Mouse (Mus musculus) forebrain, embryonic 11.5 days (tissue): ENCODE measurements around the gene Acd. TPM values are rescaled to one million over a fixed set of nuclear protein-coding genes. Genes with fewer than 3 reads are reported as not detected.

Experiments used
- ATAC-seq: fragments of 200-750 bp; cut with Nextera tagmentation; replicated peaks from 2 replicates; pipeline ENCODE4 v1.8.0; 2017; ENCODE audit warnings: moderate TSS enrichment; ENCODE audit not compliant: low FRiP score
- DNase-seq: peaks from one replicate; pipeline ENCODE4 v3.0.0-alpha.2; 2017; ENCODE audit warnings: low spot score
- H3K27ac ChIP-seq: fragments of 300-500 bp; sonication (generic); 2 replicates; pipeline ENCODE4 v1.5.1; 2014; ENCODE audit warnings: low read depth, low read length
- H3K27me3 ChIP-seq: fragments of 300-500 bp; sonication (generic); 2 replicates; pipeline ENCODE4 v1.6.1; 2014; ENCODE audit warnings: mild to moderate bottlenecking, low read length, mixed read lengths; ENCODE audit not compliant: control insufficient read depth, insufficient read depth
- H3K36me3 ChIP-seq: fragments of 300-500 bp; sonication (generic); 2 replicates; pipeline ENCODE4 v1.6.1; 2014; ENCODE audit warnings: mild to moderate bottlenecking, low read length, moderate library complexity, mixed read lengths; ENCODE audit not compliant: control insufficient read depth, insufficient read depth
- H3K4me1 ChIP-seq: fragments of 300-500 bp; sonication (generic); replicated peaks from 2 replicates; pipeline ENCODE4 v1.6.1; 2014; ENCODE audit warnings: low read length, mixed read lengths; ENCODE audit not compliant: control insufficient read depth, insufficient read depth
- H3K4me2 ChIP-seq: fragments of 300-500 bp; sonication (generic); 2 replicates; pipeline ENCODE4 v1.6.1; 2014; ENCODE audit warnings: low read depth, mild to moderate bottlenecking, low read length, moderate library complexity, mixed read lengths; ENCODE audit not compliant: severe bottlenecking
- H3K4me3 ChIP-seq: fragments of 300-500 bp; sonication (generic); 2 replicates; pipeline ENCODE4 v1.5.1; 2014; ENCODE audit warnings: low read depth, low read length
- H3K9ac ChIP-seq: fragments of 300-500 bp; sonication (generic); 2 replicates; pipeline ENCODE4 v1.6.1; 2014; ENCODE audit warnings: low read length
- H3K9me3 ChIP-seq: fragments of 300-500 bp; sonication (generic); 2 replicates; pipeline ENCODE4 v1.6.1; 2016; ENCODE audit warnings: low read length, mixed read lengths; ENCODE audit not compliant: control insufficient read depth
- WGBS: fragments of 180-500 bp; shearing (Covaris S2); extraction: QIAGEN DNeasy Blood & Tissue Kit; methylation state at CpG from one replicate; pipeline ENCODE4 v1.1.7; 2014; 5-methylcytosine and 5-hydroxymethylcytosine counted together
- polyA plus RNA-seq: library from polyadenylated mRNA; unstranded; fragments of >200 nt; fragmentation: Nextera tagmentation; extraction: Ambion mirVana; gene quantifications from 2 replicates; pipeline ENCODE4 v1.2.1, GENCODE M21; 2014

Gene Acd
- polyA plus RNA-seq, 1 experiment from 2014 or later = 76.9 TPM

DNA sequence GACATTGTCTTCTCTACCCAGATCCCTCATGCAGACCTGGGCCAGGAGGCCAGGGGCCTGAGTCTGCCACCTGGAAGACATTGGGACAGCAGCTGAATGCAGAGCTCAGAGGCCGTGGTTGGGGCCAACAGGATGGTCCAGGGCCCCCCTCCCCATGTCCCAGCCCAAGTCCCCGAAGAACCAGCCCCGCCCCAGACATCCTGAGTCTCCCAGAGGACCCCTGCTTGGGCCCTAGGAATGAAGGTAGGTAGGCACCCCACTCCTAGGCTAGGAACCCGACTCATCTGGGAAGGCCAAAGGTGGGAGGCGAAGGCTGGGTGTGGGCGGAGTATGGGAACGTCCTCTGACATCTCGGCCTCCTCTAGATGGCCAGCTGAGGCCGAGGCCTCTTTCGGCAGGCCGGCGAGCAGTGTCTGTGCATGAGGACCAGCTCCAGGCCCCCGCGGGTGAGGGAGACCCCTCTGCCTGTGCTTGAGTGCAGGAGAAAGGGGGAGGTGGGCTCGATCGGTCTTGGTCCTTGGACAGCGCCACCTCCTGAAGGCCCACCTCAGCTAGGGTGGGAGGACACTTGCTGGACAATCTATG, 3.6 kb downstream of the Acd start:
- no peak overlapping the region for H3K4me2 ChIP-seq
- no peak for DNase-seq
- no peak overlapping the region for H3K9ac ChIP-seq
- H3K9me3 ChIP-seq = peaks cover 4% of the 10 kb centered on the region; the same call in 1 of the 2 replicates
- H3K27ac ChIP-seq = no peak overlapping the region
- no peaks in the 10 kb centered on the region; the same call in 1 of the 2 replicates for H3K36me3 ChIP-seq
- H3K4me1 ChIP-seq = peaks cover 7% of the 10 kb centered on the region
- H3K4me3 ChIP-seq = no peak overlapping the region
- no peak for ATAC-seq
- H3K27me3 ChIP-seq = no peaks in the 10 kb centered on the region; the same call in 1 of the 2 replicates
- WGBS = 90% methylated on average over 17 of the region's 17 CpGs

DNA sequence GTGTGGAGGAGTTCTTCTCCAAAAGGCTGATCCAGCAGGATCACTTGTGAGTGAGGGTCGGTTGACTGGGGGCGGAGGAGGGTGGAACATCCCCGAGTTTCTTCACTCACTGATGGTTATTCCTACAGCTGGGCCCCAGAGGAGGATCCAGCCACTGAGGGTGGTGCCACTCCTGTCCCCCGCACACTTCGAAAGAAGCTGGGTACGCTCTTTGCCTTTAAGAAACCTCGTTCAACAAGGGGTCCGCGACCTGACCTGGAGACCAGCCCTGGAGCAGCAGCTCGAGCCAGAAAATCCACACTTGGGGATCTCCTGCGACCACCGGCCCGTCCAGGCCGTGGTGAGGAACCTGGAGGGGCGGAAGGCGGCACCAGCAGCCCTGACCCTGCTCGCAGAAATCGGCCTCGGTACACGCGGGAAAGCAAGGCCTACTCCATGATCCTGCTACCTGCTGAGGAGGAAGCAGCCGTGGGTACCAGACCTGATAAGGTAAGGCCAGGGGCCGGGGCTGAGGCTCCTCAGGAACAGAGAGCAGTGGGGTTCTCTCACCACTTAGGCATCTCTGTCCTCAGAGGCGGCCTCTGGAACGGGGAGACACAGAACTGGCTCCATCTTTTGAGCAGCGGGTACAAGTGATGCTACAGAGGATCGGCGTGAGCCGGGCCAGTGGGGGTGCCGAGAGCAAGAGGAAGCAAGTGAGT, 5.7 kb downstream of the Acd start:
- Histone ChIP-seq H3K36me3 (no peaks in the 10 kb centered on the region; the same call in 1 of the 2 replicates), H3K4me3 (no peak overlapping the region), H3K9me3 (peaks cover 4% of the 10 kb centered on the region; the same call in 1 of the 2 replicates), H3K9ac (no peak overlapping the region), H3K27me3 (no peaks in the 10 kb centered on the region; the same call in 1 of the 2 replicates), H3K4me1 (peaks cover 3% of the 10 kb centered on the region; the same call in 1 of the 2 replicates), H3K27ac (no peak overlapping the region), H3K4me2 (no peak overlapping the region; the same call in 1 of the 2 replicates)
- DNase-seq (peak; percentile 52), ATAC-seq (no peak)
- 86% methylated on average over 30 of the region's 30 CpGs for WGBS

GRCm38 (mm10) chr8:105694051-105694799, 6.7 kb downstream of the Acd start:
- no peaks in the 10 kb centered on the region; the same call in 1 of the 2 replicates for H3K4me1 ChIP-seq
- ATAC-seq = peak; percentile 39
- H3K4me3 ChIP-seq = peak overlapping the region; percentile 41
- H3K27me3 ChIP-seq = no peaks in the 10 kb centered on the region; the same call in 1 of the 2 replicates
- peak; percentile 70 for DNase-seq
- H3K9ac ChIP-seq = peak overlapping the region; percentile 58
- H3K36me3 ChIP-seq = no peaks in the 10 kb centered on the region; the same call in 1 of the 2 replicates
- H3K4me2 ChIP-seq = peak overlapping the region; percentile 81
- 6% methylated on average over 40 of the region's 40 CpGs for WGBS
- no peak overlapping the region for H3K27ac ChIP-seq
- H3K9me3 ChIP-seq = peaks cover 4% of the 10 kb centered on the region; the same call in 1 of the 2 replicates

GRCm38 (mm10) chr8:105693648-105694047, 7.3 kb downstream of the Acd start:
- Histone ChIP-seq H3K4me3 (peak overlapping the region; percentile 41), H3K36me3 (no peaks in the 10 kb centered on the region; the same call in 1 of the 2 replicates), H3K27ac (no peak overlapping the region), H3K4me2 (peak overlapping the region; percentile 81), H3K9ac (peak overlapping the region; percentile 58), H3K27me3 (no peaks in the 10 kb centered on the region; the same call in 1 of the 2 replicates), H3K4me1 (no peaks in the 10 kb centered on the region; the same call in 1 of the 2 replicates), H3K9me3 (peaks cover 4% of the 10 kb centered on the region; the same call in 1 of the 2 replicates)
- ATAC-seq (peak; percentile 49), DNase-seq (peak; percentile 84)
- WGBS = 3% methylated on average over 27 of the region's 30 CpGs

- H3K27ac ChIP-seq = no peak overlapping the region
- DNase-seq (peak; percentile 47), ATAC-seq (no peak)
- 96% methylated on average over 11 of the region's 11 CpGs for WGBS
- H3K4me2 ChIP-seq = no peak overlapping the region
- H3K27me3 ChIP-seq = no peaks in the 10 kb centered on the region; the same call in 1 of the 2 replicates
- peaks cover 4% of the 10 kb centered on the region; the same call in 1 of the 2 replicates for H3K9me3 ChIP-seq
- no peaks in the 10 kb centered on the region; the same call in 1 of the 2 replicates for H3K36me3 ChIP-seq
- H3K4me3 ChIP-seq = no peak overlapping the region
- H3K9ac ChIP-seq = no peak overlapping the region
- no peaks in the 10 kb centered on the region; the same call in 1 of the 2 replicates for H3K4me1 ChIP-seq
These were observed 8.3 kb downstream of the Acd start for GRCm38 (mm10) chr8:105692449-105693182.

- H3K4me1 ChIP-seq = no peaks in the 10 kb centered on the region; the same call in 1 of the 2 replicates
- H3K4me3 ChIP-seq = no peak overlapping the region
- H3K36me3 ChIP-seq = no peaks in the 10 kb centered on the region
- ATAC-seq (no peak), DNase-seq (peak; percentile 36)
- H3K4me2 ChIP-seq = no peak overlapping the region
- 88% methylated on average over 14 of the region's 14 CpGs for WGBS
- H3K27ac ChIP-seq = no peak overlapping the region
- H3K9ac ChIP-seq = no peak overlapping the region
- no peaks in the 10 kb centered on the region; the same call in 1 of the 2 replicates for H3K27me3 ChIP-seq
- H3K9me3 ChIP-seq = peaks cover 4% of the 10 kb centered on the region; the same call in 1 of the 2 replicates
These were observed 9.9 kb downstream of the Acd start for GRCm38 (mm10) chr8:105690978-105691377.

GRCm38 (mm10) chr8:105689983-105690360, 10.9 kb downstream of the Acd start:
- WGBS = 85% methylated on average over 9 of the region's 9 CpGs

More at GRCm38 (mm10) chr8:105689983-105690360, 10.9 kb downstream of the Acd start:
- no peaks in the 10 kb centered on the region; the same call in 1 of the 2 replicates for H3K4me1 ChIP-seq
- no peaks in the 10 kb centered on the region for H3K36me3 ChIP-seq
- no peak overlapping the region for H3K4me2 ChIP-seq
- H3K9ac ChIP-seq = no peak overlapping the region
- H3K9me3 ChIP-seq = peaks cover 4% of the 10 kb centered on the region; the same call in 1 of the 2 replicates
- ATAC-seq (no peak), DNase-seq (peak; percentile 49)
- H3K27ac ChIP-seq = no peak overlapping the region
- no peak overlapping the region for H3K4me3 ChIP-seq
- no peaks in the 10 kb centered on the region; the same call in 1 of the 2 replicates for H3K27me3 ChIP-seq
